Mouse (Mus musculus) limb, embryonic 14.5 days (tissue): ENCODE results near the gene 4933411K16Rik. TPM values are rescaled to one million over a fixed set of nuclear protein-coding genes. Genes with fewer than 3 reads are reported as not detected.

Experiments
- ATAC-seq: fragments of 200-750 bp; cut with Nextera tagmentation; 2 replicates; pipeline ENCODE4 v1.8.0; 2017; ENCODE audit warnings: low read depth, moderate number of reproducible peaks, moderate TSS enrichment; ENCODE audit not compliant: low FRiP score
- DNase-seq: peaks from one replicate; pipeline ENCODE4 v3.0.0-alpha.2; 2015; ENCODE audit warnings: low spot score
- H3K27ac ChIP-seq: fragments of 300-500 bp; sonication (generic); replicated peaks from 2 replicates; pipeline ENCODE4 v1.5.1; 2014; ENCODE audit warnings: low read depth, mild to moderate bottlenecking, low read length, moderate library complexity, mixed read lengths
- H3K27me3 ChIP-seq: fragments of 300-500 bp; sonication (generic); 2 replicates; pipeline ENCODE4 v1.6.1; 2014; ENCODE audit warnings: low read length, mixed read lengths; ENCODE audit not compliant: control insufficient read depth, insufficient read depth
- H3K36me3 ChIP-seq: fragments of 300-500 bp; sonication (generic); 2 replicates; pipeline ENCODE4 v1.6.1; 2014; ENCODE audit warnings: mild to moderate bottlenecking, low read length, moderate library complexity, mixed read lengths; ENCODE audit not compliant: control insufficient read depth, insufficient read depth
- H3K4me1 ChIP-seq: fragments of 300-500 bp; sonication (generic); 2 replicates; pipeline ENCODE4 v1.6.1; 2014; ENCODE audit warnings: antibody characterized with exemption, low read length, mixed read lengths; ENCODE audit not compliant: control insufficient read depth, insufficient read depth
- H3K4me2 ChIP-seq: fragments of 300-500 bp; sonication (generic); replicated peaks from 2 replicates; pipeline ENCODE4 v1.6.1; 2014; ENCODE audit warnings: low read depth, mild to moderate bottlenecking, low read length, moderate library complexity; ENCODE audit not compliant: severe bottlenecking
- H3K4me3 ChIP-seq: fragments of 300-500 bp; sonication (generic); replicated peaks from 2 replicates; pipeline ENCODE4 v1.5.1; 2014; ENCODE audit warnings: low read length
- H3K9ac ChIP-seq: fragments of 300-500 bp; sonication (generic); 2 replicates; pipeline ENCODE4 v1.6.1; 2014; ENCODE audit warnings: mild to moderate bottlenecking, low read depth, low read length, moderate library complexity; ENCODE audit not compliant: severe bottlenecking
- H3K9me3 ChIP-seq: fragments of 300-500 bp; sonication (generic); 2 replicates; pipeline ENCODE4 v1.6.1; 2016; ENCODE audit warnings: low read length; ENCODE audit not compliant: control insufficient read depth
- POLR2A ChIP-seq: fragments of 200-500 bp; IDR thresholded peaks from 2 replicates; pipeline ENCODE4 v1.8.0; 2012; ENCODE audit warnings: inconsistent platforms, mild to moderate bottlenecking, moderate library complexity, borderline replicate concordance; ENCODE audit not compliant: insufficient read depth, insufficient read length; ENCODE audit errors: extremely low read depth
- WGBS: fragments of 180-500 bp; shearing (Covaris S2); extraction: QIAGEN DNeasy Blood & Tissue Kit; methylation state at CpG from one replicate; pipeline ENCODE4 v1.1.7; 2014; 5-methylcytosine and 5-hydroxymethylcytosine counted together
- polyA plus RNA-seq, 2 experiments: library from polyadenylated mRNA; depleted of rRNA in 1 of 2; stranded (reverse) in 1 of 2; unstranded in 1 of 2; fragments of >200 nt; fragmentation: Nextera tagmentation in 1 of 2; extraction: Ambion mirVana in 1 of 2; gene quantifications; 2 replicates each; pipeline versions ENCODE4 v1.2.1 to v1.2.3; 2012 to 2014

Gene 4933411K16Rik
- polyA plus RNA-seq, 2 experiments = 0.34 TPM; not detected in 1

- Histone ChIP-seq H3K27ac (no peak overlapping the region), H3K4me1 (no peaks in the 10 kb centered on the region), H3K9me3 (no peaks in the 10 kb centered on the region), H3K4me2 (no peak overlapping the region), H3K36me3 (peaks cover 14% of the 10 kb centered on the region; the same call in 1 of the 2 replicates), H3K9ac (no peak overlapping the region), H3K27me3 (no peaks in the 10 kb centered on the region), H3K4me3 (no peak overlapping the region)
- 68% methylated on average over 7 of the region's 7 CpGs for WGBS
- no peak for TF ChIP-seq POLR2A
- DNase-seq (no peak), ATAC-seq (no peak)
These were observed 19.2 kb downstream of the 4933411K16Rik start for GRCm38 (mm10) chr19:42071221-42071620.

- no peak overlapping the region for H3K4me2 ChIP-seq
- H3K27ac ChIP-seq = no peak overlapping the region
- H3K9me3 ChIP-seq = no peaks in the 10 kb centered on the region
- WGBS = 81% methylated on average over 15 of the region's 15 CpGs
- TF ChIP-seq POLR2A = no peak
- DNase-seq = no peak
- no peak overlapping the region for H3K4me3 ChIP-seq
- ATAC-seq = no peak
- no peak overlapping the region for H3K9ac ChIP-seq
- H3K27me3 ChIP-seq = no peaks in the 10 kb centered on the region
- no peaks in the 10 kb centered on the region for H3K4me1 ChIP-seq
- H3K36me3 ChIP-seq = peaks cover 14% of the 10 kb centered on the region; the same call in 1 of the 2 replicates
These were observed 20.0 kb downstream of the 4933411K16Rik start for GRCm38 (mm10) chr19:42071886-42072608.

GRCm38 (mm10) chr19:42072802-42073201, 20.8 kb downstream of the 4933411K16Rik start:
- no peaks in the 10 kb centered on the region for H3K4me1 ChIP-seq
- no peaks in the 10 kb centered on the region for H3K9me3 ChIP-seq
- no peaks in the 10 kb centered on the region for H3K27me3 ChIP-seq
- no peak for ATAC-seq
- H3K27ac ChIP-seq = no peak overlapping the region
- H3K36me3 ChIP-seq = peaks cover 14% of the 10 kb centered on the region; the same call in 1 of the 2 replicates
- WGBS = 78% methylated on average over 7 of the region's 7 CpGs
- DNase-seq = no peak
- no peak overlapping the region for H3K4me2 ChIP-seq
- TF ChIP-seq POLR2A = no peak
- no peak overlapping the region for H3K9ac ChIP-seq
- H3K4me3 ChIP-seq = no peak overlapping the region

GRCm38 (mm10) chr19:42075051-42075450, 23.0 kb downstream of the 4933411K16Rik start:
- H3K9ac ChIP-seq = no peak overlapping the region
- no peak for TF ChIP-seq POLR2A
- H3K27me3 ChIP-seq = no peaks in the 10 kb centered on the region
- H3K9me3 ChIP-seq = no peaks in the 10 kb centered on the region
- H3K4me2 ChIP-seq = no peak overlapping the region
- ATAC-seq = no peak
- H3K27ac ChIP-seq = no peak overlapping the region
- H3K36me3 ChIP-seq = peaks cover 14% of the 10 kb centered on the region; the same call in 1 of the 2 replicates
- 85% methylated on average over 2 of the region's 2 CpGs for WGBS
- H3K4me1 ChIP-seq = no peaks in the 10 kb centered on the region
- no peak for DNase-seq
- H3K4me3 ChIP-seq = no peak overlapping the region

DNA sequence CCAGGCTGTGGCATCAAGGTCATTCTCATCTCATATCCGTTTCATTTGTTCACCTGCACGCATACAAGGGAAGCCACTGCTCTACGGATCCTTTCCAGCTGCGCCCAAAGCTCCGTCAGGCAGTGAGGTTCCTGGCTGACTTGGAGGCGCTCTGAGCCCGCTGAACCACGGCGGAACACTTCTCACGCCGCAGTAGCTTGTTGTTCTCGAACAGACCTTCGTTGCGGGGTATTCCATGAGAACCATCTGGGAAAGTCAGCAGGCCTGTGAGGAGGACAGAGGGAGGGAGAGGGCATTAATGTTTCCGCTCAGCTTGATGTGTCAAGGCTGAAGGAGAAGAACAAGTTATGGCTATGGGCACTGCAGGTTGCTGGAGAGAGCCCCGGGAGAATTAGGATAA, 23.9 kb downstream of the 4933411K16Rik start:
- ATAC-seq = no peak
- 91% methylated on average over 16 of the region's 16 CpGs for WGBS
- no peak overlapping the region for H3K4me3 ChIP-seq
- no peaks in the 10 kb centered on the region for H3K27me3 ChIP-seq
- no peak overlapping the region for H3K4me2 ChIP-seq
- no peak overlapping the region for H3K27ac ChIP-seq
- TF ChIP-seq POLR2A = no peak
- H3K4me1 ChIP-seq = no peaks in the 10 kb centered on the region
- no peaks in the 10 kb centered on the region for H3K9me3 ChIP-seq
- no peak for DNase-seq
- peaks cover 14% of the 10 kb centered on the region; the same call in 1 of the 2 replicates for H3K36me3 ChIP-seq
- no peak overlapping the region for H3K9ac ChIP-seq
